9 mouse cellular contexts compared by ENCODE assay signal in the genomic region with DNA sequence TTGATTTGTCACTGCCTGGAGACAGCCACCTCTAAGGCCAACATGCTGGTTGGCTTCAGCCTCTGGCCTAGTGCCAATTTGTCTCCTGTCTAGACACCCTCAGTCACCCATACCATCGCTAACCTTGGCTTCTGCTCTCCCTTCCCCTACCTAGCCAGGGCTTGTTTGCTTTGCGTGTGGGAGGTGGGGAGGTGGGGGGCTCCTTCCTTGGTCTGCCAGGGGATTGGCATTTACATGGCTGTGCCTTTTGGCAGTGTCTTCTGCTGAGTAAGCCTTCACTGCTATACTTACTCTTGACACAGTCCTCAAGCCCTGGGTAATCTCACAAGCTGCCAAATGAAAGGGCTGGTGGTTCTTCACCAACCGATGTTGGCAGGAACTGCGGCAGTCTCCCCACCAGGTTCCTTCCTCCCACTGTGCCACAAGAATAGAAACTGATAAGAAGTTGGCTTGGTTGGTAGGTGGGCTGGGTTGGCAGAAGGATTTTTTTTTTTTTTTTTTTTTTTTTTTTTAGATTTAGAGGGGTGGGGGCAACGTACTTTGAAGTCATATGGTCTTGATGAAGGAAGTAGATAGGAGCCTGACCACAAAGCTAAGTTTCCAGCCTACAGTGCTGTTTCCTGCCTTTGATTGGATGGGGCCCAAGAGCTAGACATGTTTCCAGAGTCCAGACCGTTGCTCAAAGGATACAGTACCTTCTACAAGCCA. TPM values are rescaled to one million over a fixed set of nuclear protein-coding genes. Genes with fewer than 3 reads are reported as not detected.
DNase-seq lines count a peak whose midpoint lies in the region; ATAC-seq and TF ChIP-seq lines count a peak whose summit lies in the region.
"Had no signal": no experiment of that assay in that cellular context is flagged by ENCODE, and none has a peak within 500 bp of the region (broad histone marks: within the 10 kb centered on the region; RNA-seq: fewer than 3 reads in every experiment).

No protein-coding gene starts in this region.

- H3K36me3 ChIP-seq in intestine, embryonic 14.5 days (ENCODE audit: control insufficient read depth, insufficient read depth, low read length): no peaks in the 10 kb centered on the region
- H3K36me3 ChIP-seq in intestine, postnatal 0 days (ENCODE audit: control insufficient read depth, insufficient read depth): no peaks in the 10 kb centered on the region
- H3K36me3 ChIP-seq in forebrain, embryonic 14.5 days (ENCODE audit: control insufficient read depth, insufficient read depth, low read length): no peaks in the 10 kb centered on the region
- H3K36me3 ChIP-seq: midbrain, embryonic 12.5 days had no signal

- H3K4me1 ChIP-seq in intestine, embryonic 14.5 days (replicated peaks; ENCODE audit: control insufficient read depth, insufficient read depth, low read length): no peaks in the 10 kb centered on the region; the same call in 1 of the 2 replicates
- 0 out of 2 replicates have a peak, but pooled peaks cover 2% of the 10 kb centered on the region for H3K4me1 ChIP-seq in intestine, postnatal 0 days (replicated peaks; ENCODE audit: control insufficient read depth, insufficient read depth, low read length)
- H3K4me1 ChIP-seq in forebrain, embryonic 14.5 days (ENCODE audit: control insufficient read depth, insufficient read depth, low read length): peaks cover 3% of the 10 kb centered on the region; the same call in 1 of the 2 replicates
- H3K4me1 ChIP-seq: midbrain, embryonic 12.5 days had no signal

- ATAC-seq in intestine, embryonic 14.5 days (replicated peaks; ENCODE audit: low FRiP score, low TSS enrichment, low read depth): 0 out of 2 replicates have a peak, but pooled peaks have one; percentile 15
- ATAC-seq in intestine, postnatal 0 days: no peak
- peak; percentile 94 for ATAC-seq in inflammation-experienced regulatory T-cells, adult 6 months
- ATAC-seq in neutrophil, adult 5-6 weeks (ENCODE audit: extremely low read depth, insufficient number of reproducible peaks, low FRiP score, poor library complexity, severe bottlenecking): peak; percentile 34; the same call in 1 of the 2 replicates
- no peak for ATAC-seq in forebrain, embryonic 14.5 days

- 74% methylated on average over 6 of the region's 6 CpGs for WGBS in intestine, embryonic 14.5 days
- 71% methylated on average over 6 of the region's 6 CpGs for WGBS in intestine, postnatal 0 days
- WGBS in forebrain, embryonic 14.5 days: 84% methylated on average over 6 of the region's 6 CpGs

- H3K9ac ChIP-seq in intestine, embryonic 14.5 days (ENCODE audit: low read length): no peak overlapping the region
- H3K9ac ChIP-seq in intestine, postnatal 0 days (ENCODE audit: low read depth, low read length): no peak overlapping the region
- H3K9ac ChIP-seq in forebrain, embryonic 14.5 days (ENCODE audit: low read length): no peak overlapping the region
- H3K9ac ChIP-seq: midbrain, embryonic 12.5 days had no signal

- TF ChIP-seq CTCF in intestine, postnatal 0 days (IDR thresholded peaks at IDR 0.05; ENCODE audit: low read depth): no peak

- H3K27ac ChIP-seq in intestine, embryonic 14.5 days (ENCODE audit: low read depth): no peak overlapping the region
- no peak overlapping the region for H3K27ac ChIP-seq in intestine, postnatal 0 days (ENCODE audit: low read depth, low read length)
- H3K27ac ChIP-seq in forebrain, embryonic 14.5 days (ENCODE audit: low read depth, low read length): no peak overlapping the region
- H3K27ac ChIP-seq: midbrain, embryonic 12.5 days had no signal

- no peak overlapping the region for H3K4me2 ChIP-seq in intestine, embryonic 14.5 days (ENCODE audit: low read length)
- H3K4me2 ChIP-seq in intestine, postnatal 0 days (replicated peaks; ENCODE audit: low read depth): no peak overlapping the region
- H3K4me2 ChIP-seq in forebrain, embryonic 14.5 days (ENCODE audit: low read length): no peak overlapping the region
- H3K4me2 ChIP-seq: midbrain, embryonic 12.5 days had no signal

- H3K4me3 ChIP-seq in intestine, embryonic 14.5 days (ENCODE audit: low read depth, low read length): no peak overlapping the region
- H3K4me3 ChIP-seq in intestine, postnatal 0 days (ENCODE audit: low read depth, low read length): no peak overlapping the region
- H3K4me3 ChIP-seq in forebrain, embryonic 14.5 days (ENCODE audit: low read depth, low read length): no peak overlapping the region
- H3K4me3 ChIP-seq: midbrain, embryonic 12.5 days had no signal

- no peak for DNase-seq in intestine, embryonic 14.5 days (ENCODE audit: low spot score)
- peak; percentile 72 for DNase-seq in adrenal gland, postnatal 14 days
- peak; percentile 81 to 87 for DNase-seq in frontal cortex, adult 2 months (ENCODE audit: extremely low spot score in 1 of 2, low spot score in 1 of 2)
- peak; percentile 59 for DNase-seq in left cerebral cortex, postnatal 4 days
- DNase-seq in forebrain, embryonic 14.5 days (ENCODE audit: low spot score): no peak

- intact Hi-C loops in left cerebral cortex, postnatal 4 days (cut with DNase I): no loop called here

- no peaks in the 10 kb centered on the region for H3K9me3 ChIP-seq in intestine, embryonic 14.5 days (ENCODE audit: control insufficient read depth, low read length)
- H3K9me3 ChIP-seq in intestine, postnatal 0 days (ENCODE audit: control insufficient read depth): no peaks in the 10 kb centered on the region
- no peaks in the 10 kb centered on the region for H3K9me3 ChIP-seq in forebrain, embryonic 14.5 days (replicated peaks; ENCODE audit: control insufficient read depth, low read length)
- H3K9me3 ChIP-seq: midbrain, embryonic 12.5 days had no signal

- H3K27me3 ChIP-seq in intestine, embryonic 14.5 days (replicated peaks; ENCODE audit: control insufficient read depth, insufficient read depth, low read length): no peaks in the 10 kb centered on the region
- no peaks in the 10 kb centered on the region for H3K27me3 ChIP-seq in intestine, postnatal 0 days (replicated peaks; ENCODE audit: control insufficient read depth, insufficient read depth, low read length)
- no peaks in the 10 kb centered on the region for H3K27me3 ChIP-seq in forebrain, embryonic 14.5 days (replicated peaks; ENCODE audit: control insufficient read depth, insufficient read depth, low read length)
- H3K27me3 ChIP-seq: midbrain, embryonic 12.5 days had no signal

RNA-seq across cellular contexts. Expression of a gene that starts 19.3 kb away (rescaled TPM):
- 11.6 and 13.4 TPM in 2 replicates for polyA plus RNA-seq in intestine, embryonic 14.5 days (2014; fragmentation: Nextera tagmentation; extraction: Ambion mirVana)
- polyA plus RNA-seq in intestine, postnatal 0 days (2015; fragmentation: Nextera tagmentation; extraction: Ambion mirVana): 4.9 and 5.1 TPM in 2 replicates
- 18.5 and 21.6 TPM in 2 replicates for total RNA-seq in adrenal gland, postnatal 14 days (2021)
- 48.0 and 56.7 TPM in 2 replicates for polyA plus RNA-seq in frontal cortex, adult 2 months (2012; rRNA removed)
- polyA plus RNA-seq in inflammation-experienced regulatory T-cells, adult 6 months (2017; shearing (Covaris generic)): 10 to 100 TPM in 1 of 3 experiments, 1 to 10 TPM in 2; 8.7 to 10.2 (median 8.9) TPM
- 10 to 100 TPM; 78.9 to 80.6 TPM for total RNA-seq in left cerebral cortex, postnatal 4 days (2021)
- 3.1 and 6.3 TPM in 2 replicates for total RNA-seq in neutrophil, adult 5-6 weeks (2017)
- polyA plus RNA-seq in forebrain, embryonic 14.5 days (2014; fragmentation: Nextera tagmentation; extraction: Ambion mirVana): 12.5 and 16.1 TPM in 2 replicates

RNA-seq across cellular contexts. Expression of a gene that starts 36.7 kb away (rescaled TPM):
- 8.2 and 9.6 TPM in 2 replicates for polyA plus RNA-seq in intestine, embryonic 14.5 days (2014; fragmentation: Nextera tagmentation; extraction: Ambion mirVana)
- polyA plus RNA-seq in intestine, postnatal 0 days (2015; fragmentation: Nextera tagmentation; extraction: Ambion mirVana): 6.2 and 6.9 TPM in 2 replicates
- total RNA-seq in adrenal gland, postnatal 14 days (2021): 7.6 and 10.4 TPM in 2 replicates
- 15.8 and 18.4 TPM in 2 replicates for polyA plus RNA-seq in frontal cortex, adult 2 months (2012; rRNA removed)
- polyA plus RNA-seq in inflammation-experienced regulatory T-cells, adult 6 months (2017; shearing (Covaris generic)): 1 to 10 TPM; 1.4 to 2.4 (median 2.2) TPM
- total RNA-seq in left cerebral cortex, postnatal 4 days (2021): 1 to 10 TPM; 7.8 to 7.9 TPM
- total RNA-seq in neutrophil, adult 5-6 weeks (2017): 9.3 and 9.8 TPM in 2 replicates
- polyA plus RNA-seq in forebrain, embryonic 14.5 days (2014; fragmentation: Nextera tagmentation; extraction: Ambion mirVana): 5.5 and 5.7 TPM in 2 replicates

RNA-seq across cellular contexts. Expression of a gene that starts 58.6 kb away (rescaled TPM):
- polyA plus RNA-seq in intestine, embryonic 14.5 days (2014; fragmentation: Nextera tagmentation; extraction: Ambion mirVana): 19.8 and 20.4 TPM in 2 replicates
- 8.0 and 8.9 TPM in 2 replicates for polyA plus RNA-seq in intestine, postnatal 0 days (2015; fragmentation: Nextera tagmentation; extraction: Ambion mirVana)
- 47.4 and 54.0 TPM in 2 replicates for total RNA-seq in adrenal gland, postnatal 14 days (2021)
- 25.1 and 27.5 TPM in 2 replicates for polyA plus RNA-seq in frontal cortex, adult 2 months (2012; rRNA removed)
- 10 to 100 TPM; 16.3 to 18.2 (median 17.2) TPM for polyA plus RNA-seq in inflammation-experienced regulatory T-cells, adult 6 months (2017; shearing (Covaris generic))
- total RNA-seq in left cerebral cortex, postnatal 4 days (2021): 10 to 100 TPM; 43.2 to 44.0 TPM
- 21.4 and 21.6 TPM in 2 replicates for total RNA-seq in neutrophil, adult 5-6 weeks (2017)
- polyA plus RNA-seq in forebrain, embryonic 14.5 days (2014; fragmentation: Nextera tagmentation; extraction: Ambion mirVana): 15.8 and 16.7 TPM in 2 replicates

Comparison
In these comparisons a context has a peak if more than half of its experiments do, and no peak if none do; other contexts are left out.
1. ATAC-seq: peak in intestine, embryonic 14.5 days (single experiment), inflammation-experienced regulatory T-cells, adult 6 months (single experiment) and neutrophil, adult 5-6 weeks (single experiment); none in intestine, postnatal 0 days (single experiment) and forebrain, embryonic 14.5 days (single experiment).
2. DNase-seq: peak in adrenal gland, postnatal 14 days (single experiment), frontal cortex, adult 2 months (2 of 2) and left cerebral cortex, postnatal 4 days (single experiment); none in intestine, embryonic 14.5 days (single experiment) and forebrain, embryonic 14.5 days (single experiment).